Mouse (Mus musculus): ENCODE results near the gene Rtn4rl2.

The Rtn4rl2 gene

DNA sequence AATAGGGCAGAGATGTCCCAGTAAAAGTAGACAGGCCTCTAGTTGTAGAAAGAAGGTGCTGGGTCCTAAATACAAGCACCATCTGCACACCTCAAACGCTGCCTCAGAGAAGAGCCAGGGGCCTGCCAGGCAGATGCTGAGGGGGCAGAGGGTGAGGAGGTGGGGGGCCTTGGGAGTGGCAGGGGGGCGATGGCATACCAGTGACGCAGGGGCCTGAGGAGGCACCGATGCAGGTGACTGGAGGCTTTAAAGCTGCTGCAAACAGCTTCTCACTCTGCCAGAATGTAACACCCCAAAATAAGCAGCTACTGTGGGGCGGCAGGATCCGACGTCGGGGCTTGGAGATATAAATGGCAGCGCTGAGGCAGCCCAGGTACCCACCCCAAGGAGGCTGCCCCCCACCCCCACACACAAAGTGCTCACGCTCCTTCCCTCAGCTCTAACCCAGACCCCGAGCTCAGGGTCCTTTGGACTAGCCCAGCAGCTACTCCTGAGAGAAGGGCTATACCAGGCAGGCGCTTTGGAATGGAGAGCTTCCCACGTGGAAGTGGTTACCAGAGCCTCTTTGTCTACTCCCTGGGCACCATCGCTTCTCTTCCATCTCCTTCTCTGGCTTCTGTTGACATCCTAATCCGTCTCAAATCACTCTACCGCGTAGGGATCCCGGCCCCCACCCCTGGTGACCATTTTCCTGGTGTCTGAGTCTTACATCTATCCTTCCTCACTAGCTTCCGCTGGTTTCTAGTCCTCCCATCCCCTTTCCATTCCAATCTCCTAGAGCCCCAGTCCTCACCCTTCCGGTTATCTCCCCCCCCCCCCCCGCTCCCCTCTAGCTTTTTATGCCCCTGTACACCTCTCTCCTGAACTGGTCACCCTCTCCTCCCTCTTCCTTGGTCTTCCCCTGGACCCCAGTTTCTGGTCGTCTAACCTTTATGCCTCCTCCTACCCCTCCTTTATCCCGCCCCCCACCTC lies 1.1 kb downstream of the Rtn4rl2 start:
- in situ Hi-C loops (cut with MseI, MboI) = no loop called here

DNA sequence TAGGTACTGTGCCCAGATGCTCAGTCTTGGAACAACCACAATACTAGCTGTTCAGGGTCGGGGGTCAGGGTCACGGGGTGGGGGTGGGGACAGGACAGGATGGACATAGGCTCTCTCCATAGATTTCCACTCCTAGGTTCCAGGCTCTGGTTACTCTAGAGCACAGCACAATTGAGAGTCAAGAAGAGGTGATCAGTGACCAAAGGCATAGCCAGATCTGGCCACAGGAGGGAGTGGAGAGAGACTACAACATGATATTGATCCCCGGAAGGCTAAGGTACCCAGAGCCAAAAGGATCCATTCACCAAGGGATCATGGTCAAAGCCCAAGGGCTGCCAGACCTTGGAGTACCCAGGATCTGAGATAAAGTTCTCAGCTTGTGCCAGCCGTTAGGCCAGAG lies 1.9 kb downstream of the Rtn4rl2 start:
- in situ Hi-C loops (cut with MseI, MboI) = no loop called here

DNA sequence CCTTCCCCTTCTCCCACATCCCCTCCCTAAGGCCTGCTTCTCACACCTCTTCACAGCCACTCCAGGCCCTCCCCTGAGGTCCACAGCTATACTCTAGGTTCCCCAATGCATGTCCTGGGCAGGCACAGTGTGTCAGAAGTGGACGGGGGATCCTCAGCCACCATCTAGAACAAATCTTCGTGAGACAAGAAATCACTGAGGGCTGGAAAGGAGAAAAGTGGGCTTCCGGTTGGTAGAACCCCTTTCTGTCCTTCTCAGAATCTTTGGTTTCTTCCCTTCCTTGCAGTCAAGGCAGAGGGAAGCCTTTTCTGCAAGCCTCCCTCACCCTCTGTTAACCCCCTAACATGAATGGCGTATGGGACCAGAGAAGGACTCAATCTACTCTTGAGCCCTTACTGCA lies 2.6 kb downstream of the Rtn4rl2 start:
- in situ Hi-C loops (cut with MseI, MboI) = no loop called here

DNA sequence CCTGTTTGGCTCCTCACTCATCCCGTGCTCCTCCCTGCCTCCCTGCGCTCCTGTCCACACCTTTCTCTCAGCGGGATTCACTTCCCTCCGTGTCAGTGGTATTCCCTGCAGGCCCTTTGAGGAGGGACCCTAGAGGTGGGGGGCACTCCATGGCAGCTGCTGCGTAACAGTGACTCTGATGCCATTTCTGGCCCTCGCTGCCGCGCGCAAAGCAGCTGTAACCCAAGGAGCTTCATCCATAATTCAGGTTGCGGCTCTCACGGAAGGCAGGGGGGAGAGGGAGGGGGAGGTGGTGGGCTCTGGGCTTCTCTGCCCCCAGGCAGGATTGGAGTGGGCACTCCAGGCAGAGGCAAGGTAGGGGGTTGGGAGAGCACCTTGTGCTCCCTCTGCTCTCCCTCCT lies 3.0 kb downstream of the Rtn4rl2 start:
- in situ Hi-C loops (cut with MseI, MboI) = no loop called here

GRCm38 (mm10) chr2:84883084-84883483 lies 3.4 kb downstream of the Rtn4rl2 start:
- in situ Hi-C loops (cut with MseI, MboI) = no loop called here

DNA sequence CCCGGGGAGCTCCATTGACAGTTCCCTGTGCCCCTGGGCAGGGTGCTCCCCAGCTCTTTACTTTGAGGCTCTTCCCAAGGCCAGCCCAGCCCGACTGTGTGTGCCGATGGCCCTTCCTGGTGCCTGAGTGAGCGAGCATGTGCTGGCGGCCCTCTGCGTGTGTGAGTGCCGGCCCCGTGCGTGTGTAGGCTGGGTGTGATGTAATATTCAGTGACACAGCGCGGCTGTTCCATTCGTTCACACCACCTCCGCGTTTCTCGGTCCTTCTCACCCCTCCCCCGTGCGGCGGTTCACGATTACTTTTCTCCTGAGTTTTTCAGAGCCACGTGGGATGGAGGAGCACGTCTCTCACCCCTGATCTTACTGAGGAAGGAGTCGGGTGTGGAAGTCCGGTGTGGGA lies 3.9 kb downstream of the Rtn4rl2 start:
- in situ Hi-C loops (cut with MseI, MboI) = no loop called here

- in situ Hi-C loops (cut with MseI, MboI) = no loop called here
These were observed 5.9 kb downstream of the Rtn4rl2 start for GRCm38 (mm10) chr2:84880590-84880989.

- in situ Hi-C loops (cut with MseI, MboI) = no loop called here
These were observed 10.7 kb downstream of the Rtn4rl2 start for GRCm38 (mm10) chr2:84875842-84876241.

DNA sequence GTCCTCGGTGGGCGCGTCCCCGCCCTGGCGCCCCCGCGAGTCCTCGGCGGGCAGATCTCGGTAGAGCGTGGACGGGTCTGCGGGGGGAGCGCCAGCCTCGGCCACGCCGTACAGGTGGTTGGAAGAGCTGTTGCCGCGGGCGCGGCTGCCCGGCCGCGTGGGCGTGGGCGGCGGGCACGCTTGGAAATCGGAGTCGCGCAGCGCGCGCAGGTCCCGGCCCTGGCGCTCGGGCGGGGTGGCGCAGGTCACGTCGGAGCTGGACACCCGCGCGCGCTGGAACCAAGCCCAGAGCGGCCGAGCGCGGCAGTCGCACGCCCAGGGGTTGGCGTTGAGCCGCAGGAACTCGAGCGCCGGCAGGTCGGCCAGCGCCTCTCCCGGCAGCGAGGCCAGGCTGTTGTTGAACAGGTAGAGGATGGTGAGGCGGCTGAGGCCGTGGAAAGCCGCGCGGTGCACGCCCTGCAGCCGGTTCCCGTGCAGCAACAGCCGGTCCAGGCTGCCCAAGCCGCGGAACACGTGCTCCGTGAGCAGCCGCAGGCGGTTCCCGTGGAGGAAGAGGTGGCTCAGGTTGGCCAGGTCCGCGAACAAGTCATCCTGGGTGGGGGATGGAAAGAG lies 14.3 kb downstream of the Rtn4rl2 start:
- in situ Hi-C loops (cut with MseI, MboI) = no loop called here

DNA sequence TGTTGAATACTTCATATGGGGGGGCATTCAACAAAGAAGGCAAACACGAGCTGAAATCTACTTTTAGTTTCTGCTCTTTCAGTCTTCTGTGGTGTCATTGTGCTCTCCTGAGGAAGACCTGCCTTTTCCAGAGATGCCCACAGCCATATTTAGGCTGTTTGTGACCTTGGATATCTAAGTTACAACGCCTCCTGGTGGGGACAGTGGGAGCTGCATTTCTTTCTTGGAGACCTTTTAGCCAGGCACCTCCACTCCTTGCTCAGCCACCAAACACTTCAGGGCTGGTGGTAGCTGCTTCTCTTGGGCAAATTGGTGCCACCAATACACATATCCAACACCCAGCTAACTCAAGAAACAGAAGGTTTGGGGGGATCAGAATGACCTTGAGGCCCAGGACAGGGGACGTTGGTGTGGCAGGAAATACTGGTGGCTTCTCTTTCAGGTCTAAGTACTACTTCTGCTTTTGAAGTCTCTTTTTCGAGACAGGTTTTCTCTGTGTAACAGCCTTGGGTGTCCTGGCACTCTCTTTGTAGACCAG lies 15.8 kb downstream of the Rtn4rl2 start:
- in situ Hi-C loops (cut with MseI, MboI) = no loop called here

DNA sequence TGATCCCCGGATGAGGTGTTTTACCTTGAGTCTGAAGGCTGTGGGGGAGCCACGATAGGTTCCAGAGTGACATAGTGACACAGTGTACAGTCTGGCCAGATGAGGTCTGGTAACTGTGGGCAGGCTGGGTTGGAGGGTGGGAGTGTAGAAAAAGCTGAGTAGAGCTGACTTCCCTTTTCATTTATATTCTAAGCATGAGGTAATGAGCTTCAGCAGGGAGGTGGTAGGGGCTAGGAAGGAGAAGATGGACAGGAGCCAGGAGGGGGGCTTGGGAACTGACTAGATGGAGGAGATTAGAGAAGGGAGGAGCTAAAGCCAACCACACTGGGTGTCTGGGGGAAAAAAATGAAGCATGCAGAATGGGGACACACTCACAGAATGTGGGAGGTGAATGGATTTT lies 17.5 kb downstream of the Rtn4rl2 start:
- in situ Hi-C loops (cut with MseI, MboI) = no loop called here

GRCm38 (mm10) chr2:84868521-84868943 lies 18.0 kb downstream of the Rtn4rl2 start:
- in situ Hi-C loops (cut with MseI, MboI) = no loop called here

DNA sequence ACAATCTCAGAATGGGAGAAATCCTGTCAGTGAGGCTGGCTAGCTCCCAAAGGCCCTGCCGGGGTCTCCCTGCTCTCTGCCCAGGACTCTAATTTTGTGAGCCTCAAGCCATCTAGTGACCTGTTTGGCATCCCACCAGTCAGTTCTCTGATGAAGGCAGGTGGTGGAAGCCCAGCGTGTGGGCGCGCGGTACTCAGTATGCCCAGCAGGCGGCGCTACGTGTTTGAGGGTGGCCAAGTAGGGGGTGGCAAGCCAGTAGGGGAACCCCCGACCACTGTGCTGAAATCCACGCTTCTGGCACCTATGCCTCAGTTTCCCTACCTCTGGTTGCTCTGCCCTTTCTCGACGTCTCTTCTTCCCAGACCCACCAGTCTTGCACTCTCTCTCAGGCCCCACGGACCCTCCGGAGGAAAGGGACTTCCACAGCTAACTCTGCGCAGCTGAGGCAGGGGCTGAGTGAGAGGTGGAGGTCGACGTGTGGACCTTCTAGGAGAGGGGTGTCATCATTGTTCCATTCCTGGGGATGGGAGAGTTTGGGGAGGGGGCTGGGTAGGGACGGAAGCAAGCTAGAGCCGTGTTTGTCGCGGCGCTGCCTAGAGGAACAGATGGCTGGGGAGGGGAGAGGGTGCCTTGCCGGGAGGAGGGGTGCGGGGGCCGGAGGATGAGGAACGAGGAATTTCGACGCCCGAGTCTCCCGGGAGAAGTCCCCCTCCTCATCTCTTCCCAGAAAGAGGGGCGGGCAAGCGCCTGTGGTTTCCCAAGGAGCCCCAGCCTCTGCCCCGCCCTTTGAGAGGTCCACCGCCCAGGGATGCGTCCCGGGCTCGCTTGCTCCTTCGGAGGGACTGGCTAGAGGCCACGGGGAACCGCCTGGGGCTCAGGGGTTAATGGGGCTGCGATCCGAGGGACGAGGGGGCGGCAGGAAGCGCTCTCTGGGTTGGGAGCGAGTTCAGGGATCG lies 20.6 kb downstream of the Rtn4rl2 start:
- in situ Hi-C loops (cut with MseI, MboI) = no loop called here

DNA sequence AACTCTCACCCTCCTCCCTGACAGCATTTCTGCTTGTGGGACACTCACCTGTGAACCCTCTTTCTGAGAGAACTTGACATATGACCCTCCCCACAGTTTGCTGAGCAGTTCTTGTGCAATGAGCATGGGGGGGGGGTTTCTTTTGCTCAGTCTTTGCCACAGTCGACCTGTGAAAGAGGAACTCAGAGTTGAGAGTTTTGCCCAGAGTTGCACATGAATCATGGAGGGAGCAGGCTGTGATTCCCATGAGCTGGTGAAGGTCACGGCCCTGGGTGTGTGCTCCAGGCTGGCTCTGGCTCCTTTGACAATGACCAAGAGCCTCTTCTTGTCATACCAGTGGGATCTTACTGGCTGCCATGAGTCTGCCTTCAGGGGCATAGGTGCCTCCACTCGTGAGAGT lies 24.3 kb downstream of the Rtn4rl2 start:
- in situ Hi-C loops (cut with MseI, MboI) = no loop called here

GRCm38 (mm10) chr2:84861430-84861829 lies 25.1 kb downstream of the Rtn4rl2 start:
- in situ Hi-C loops (cut with MseI, MboI) = no loop called here

- in situ Hi-C loops (cut with MseI, MboI) = no loop called here
These were observed 26.3 kb downstream of the Rtn4rl2 start for GRCm38 (mm10) chr2:84859991-84860780.

DNA sequence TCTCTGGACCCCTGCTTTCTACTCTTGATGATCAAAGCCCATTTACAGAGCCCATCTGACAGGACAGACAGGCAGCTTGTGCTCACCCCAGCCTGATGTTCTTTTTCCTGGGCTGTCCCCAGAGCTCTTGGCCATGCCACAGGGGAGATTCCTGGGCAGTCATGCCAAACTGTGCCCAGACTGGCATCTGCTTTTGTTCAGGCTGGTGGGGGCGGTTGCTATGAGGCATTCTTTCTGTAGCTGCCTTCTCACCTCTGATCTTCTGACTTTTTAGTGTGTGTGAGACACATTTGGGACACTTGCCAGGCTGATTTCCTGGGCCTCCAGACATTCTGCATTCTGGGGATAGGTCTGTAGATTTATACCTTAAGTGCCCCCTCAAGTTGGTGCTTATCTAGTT lies 28.0 kb downstream of the Rtn4rl2 start:
- in situ Hi-C loops (cut with MseI, MboI) = no loop called here

DNA sequence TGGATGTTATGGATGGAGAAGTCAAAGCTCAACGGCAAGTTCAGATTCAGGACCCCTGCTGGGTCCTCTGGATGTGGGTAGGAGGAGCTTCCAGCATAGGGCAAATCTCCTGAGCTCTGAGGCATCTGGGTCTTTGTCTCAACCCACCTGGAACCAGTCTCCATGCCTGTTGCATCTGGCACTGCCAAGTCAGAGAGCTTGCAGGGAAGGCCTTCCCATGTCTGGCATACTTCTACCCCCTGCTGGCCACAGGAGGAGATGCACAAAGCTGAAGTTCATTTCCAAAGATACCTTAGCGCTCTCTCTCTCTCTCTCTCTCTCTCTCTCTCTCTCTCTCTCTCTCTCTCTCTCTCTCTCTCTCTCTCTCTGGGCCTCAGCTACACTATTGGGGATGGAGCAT lies 30.8 kb downstream of the Rtn4rl2 start:
- in situ Hi-C loops (cut with MseI, MboI) = no loop called here

- in situ Hi-C loops (cut with MseI, MboI) = no loop called here
These were observed 35.1 kb downstream of the Rtn4rl2 start for GRCm38 (mm10) chr2:84851130-84852040.
